Mouse (Mus musculus) midbrain, embryonic 11.5 days (tissue): Measurements from ENCODE around the gene Fastkd1. TPM values are rescaled to one million over a fixed set of nuclear protein-coding genes. Genes with fewer than 3 reads are reported as not detected.
"Not testable (repeated sequence)": the region's sequence is repeated elsewhere in the genome, so short reads cannot be mapped to it uniquely, and the experiment has no call there.

Experiments
- ATAC-seq: fragments of 200-750 bp; cut with Nextera tagmentation; 2 replicates; pipeline ENCODE4 v1.8.0; 2017; ENCODE audit warnings: moderate TSS enrichment, moderate library complexity; ENCODE audit not compliant: low FRiP score
- DNase-seq: peaks from one replicate; pipeline ENCODE4 v3.0.0; 2015; ENCODE audit warnings: low spot score; ENCODE audit errors: missing footprints
- H3K27ac ChIP-seq: fragments of 300-500 bp; sonication (generic); 2 replicates; pipeline ENCODE4 v1.5.1; 2014; ENCODE audit warnings: low read depth, low read length
- H3K27me3 ChIP-seq: fragments of 300-500 bp; sonication (generic); 2 replicates; pipeline ENCODE4 v1.6.1; 2014; ENCODE audit warnings: mild to moderate bottlenecking, low read length, moderate library complexity, mixed read lengths; ENCODE audit not compliant: control insufficient read depth, insufficient read depth
- H3K36me3 ChIP-seq: fragments of 300-500 bp; sonication (generic); 2 replicates; pipeline ENCODE4 v1.6.1; 2014; ENCODE audit warnings: mild to moderate bottlenecking, low read length, moderate library complexity, mixed read lengths; ENCODE audit not compliant: control insufficient read depth, insufficient read depth
- H3K4me1 ChIP-seq: fragments of 300-500 bp; sonication (generic); 2 replicates; pipeline ENCODE4 v1.6.1; 2014; ENCODE audit warnings: low read length; ENCODE audit not compliant: control insufficient read depth, insufficient read depth
- H3K4me2 ChIP-seq: fragments of 300-500 bp; sonication (generic); 2 replicates; pipeline ENCODE4 v1.6.1; 2014; ENCODE audit warnings: mild to moderate bottlenecking, moderate library complexity
- H3K4me3 ChIP-seq: fragments of 300-500 bp; sonication (generic); 2 replicates; pipeline ENCODE4 v1.5.1; 2014; ENCODE audit warnings: low read depth, low read length
- H3K9ac ChIP-seq: fragments of 300-500 bp; sonication (generic); 2 replicates; pipeline ENCODE4 v1.6.1; 2014; ENCODE audit warnings: low read length
- H3K9me3 ChIP-seq: fragments of 300-500 bp; sonication (generic); 2 replicates; pipeline ENCODE4 v1.6.1; 2016; ENCODE audit warnings: low read length; ENCODE audit not compliant: control insufficient read depth
- WGBS: fragments of 180-500 bp; shearing (Covaris S2); extraction: QIAGEN DNeasy Blood & Tissue Kit; methylation state at CpG from one replicate; pipeline ENCODE4 v1.1.7; 2014; 5-methylcytosine and 5-hydroxymethylcytosine counted together
- polyA plus RNA-seq: library from polyadenylated mRNA; unstranded; fragments of >200 nt; fragmentation: Nextera tagmentation; extraction: Ambion mirVana; gene quantifications from 2 replicates; pipeline ENCODE4 v1.2.1, GENCODE M21; 2014

Fastkd1 gene
- polyA plus RNA-seq, 1 experiment from 2014 or later = 21.0 TPM

GRCm38 (mm10) chr2:69659326-69659725 lies 54.0 kb downstream of the Fastkd1 start:
- H3K27ac ChIP-seq = no peak overlapping the region
- no peak for ATAC-seq
- 93% methylated on average over 4 of the region's 4 CpGs for WGBS
- no peak overlapping the region for H3K4me2 ChIP-seq
- no peaks in the 10 kb centered on the region for H3K9me3 ChIP-seq
- H3K9ac ChIP-seq = no peak overlapping the region
- H3K36me3 ChIP-seq = no peaks in the 10 kb centered on the region
- DNase-seq = no peak
- no peaks in the 10 kb centered on the region for H3K4me1 ChIP-seq
- no peak overlapping the region for H3K4me3 ChIP-seq
- no peaks in the 10 kb centered on the region for H3K27me3 ChIP-seq

DNA sequence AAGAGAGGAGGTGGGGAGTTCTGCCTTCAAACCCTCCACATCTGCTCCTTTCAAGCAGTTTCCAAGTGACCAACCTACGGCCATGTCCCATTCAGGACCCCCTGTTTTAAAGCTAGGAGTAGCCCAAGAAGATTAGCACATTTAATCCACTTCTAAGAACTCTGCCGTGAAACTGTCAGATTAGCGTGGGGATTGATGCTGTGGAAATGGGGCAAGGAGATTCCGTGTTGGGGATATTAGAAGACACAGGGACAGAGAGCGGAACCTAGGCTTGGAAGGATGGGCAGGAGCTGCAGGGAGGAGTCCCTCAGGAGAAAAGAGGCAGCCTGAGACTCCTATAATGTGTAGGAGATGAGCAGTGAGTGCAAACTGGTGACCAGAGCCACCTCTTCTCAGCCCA lies 63.6 kb downstream of the Fastkd1 start:
- 55% methylated on average over 5 of the region's 5 CpGs for WGBS
- no peak overlapping the region for H3K4me2 ChIP-seq
- H3K4me3 ChIP-seq = no peak overlapping the region
- 0 out of 2 replicates have a peak, but pooled peaks cover 4% of the 10 kb centered on the region for H3K4me1 ChIP-seq
- no peak for ATAC-seq
- no peak for DNase-seq
- no peaks in the 10 kb centered on the region for H3K27me3 ChIP-seq
- no peak overlapping the region for H3K27ac ChIP-seq
- H3K36me3 ChIP-seq = no peaks in the 10 kb centered on the region
- no peak overlapping the region for H3K9ac ChIP-seq
- no peaks in the 10 kb centered on the region for H3K9me3 ChIP-seq

DNA sequence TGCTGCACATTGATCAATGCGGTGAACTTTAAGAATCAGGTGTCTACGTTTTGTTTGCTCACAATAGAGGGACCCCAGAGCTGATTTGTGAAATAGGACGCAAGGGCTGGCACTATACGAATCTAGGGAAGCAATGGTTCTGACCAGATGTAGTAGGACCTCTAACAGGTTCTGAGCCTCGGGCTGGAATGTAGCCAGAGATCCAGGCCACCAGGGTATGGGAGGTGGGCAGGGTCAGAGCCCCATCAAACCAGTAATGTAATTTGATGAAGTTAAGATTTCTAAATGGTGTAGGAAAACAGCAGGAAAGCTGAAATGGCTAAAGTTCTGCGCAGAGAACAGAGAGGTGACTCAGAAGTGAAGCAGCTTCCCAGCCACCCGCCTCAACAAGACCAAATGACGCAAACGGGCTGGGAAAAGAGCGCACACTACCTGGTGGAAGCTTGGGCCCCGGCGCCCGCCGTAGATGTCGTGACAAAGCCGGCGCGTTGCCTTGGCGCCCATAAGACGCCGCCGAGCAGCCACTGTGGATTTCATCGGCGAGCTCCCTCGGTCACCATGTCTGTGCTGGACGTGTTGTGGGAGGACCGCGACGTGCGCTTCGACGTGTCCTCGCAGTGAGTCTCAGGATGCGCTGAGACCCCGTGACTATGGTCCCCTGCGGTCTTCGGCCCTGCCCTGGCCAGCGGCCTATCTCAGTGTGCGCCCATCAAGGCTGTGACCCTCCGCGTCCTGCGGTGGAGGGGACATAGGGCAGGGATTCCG lies 66.4 kb downstream of the Fastkd1 start, which contains the start of gene Bbs5:
Gene Bbs5, plus strand, starts transcription at position 446 of the 765 bp plus-strand sequence.
- Histone ChIP-seq H3K4me2 (peak within 1 kb of the TSS; percentile 44), H3K36me3 (no peaks in the 10 kb centered on the region), H3K27ac (no peak within 1 kb of the TSS), H3K9me3 (no peaks in the 10 kb centered on the region), H3K27me3 (no peaks in the 10 kb centered on the region), H3K4me1 (0 out of 2 replicates have a peak, but pooled peaks cover 4% of the 10 kb centered on the region), H3K9ac (peak within 1 kb of the TSS; percentile 71), H3K4me3 (peak within 1 kb of the TSS; percentile 80)
- DNase-seq = peak; percentile 98
- 4% methylated on average over 43 of the region's 43 CpGs for WGBS
- peak; percentile 95 for ATAC-seq

DNA sequence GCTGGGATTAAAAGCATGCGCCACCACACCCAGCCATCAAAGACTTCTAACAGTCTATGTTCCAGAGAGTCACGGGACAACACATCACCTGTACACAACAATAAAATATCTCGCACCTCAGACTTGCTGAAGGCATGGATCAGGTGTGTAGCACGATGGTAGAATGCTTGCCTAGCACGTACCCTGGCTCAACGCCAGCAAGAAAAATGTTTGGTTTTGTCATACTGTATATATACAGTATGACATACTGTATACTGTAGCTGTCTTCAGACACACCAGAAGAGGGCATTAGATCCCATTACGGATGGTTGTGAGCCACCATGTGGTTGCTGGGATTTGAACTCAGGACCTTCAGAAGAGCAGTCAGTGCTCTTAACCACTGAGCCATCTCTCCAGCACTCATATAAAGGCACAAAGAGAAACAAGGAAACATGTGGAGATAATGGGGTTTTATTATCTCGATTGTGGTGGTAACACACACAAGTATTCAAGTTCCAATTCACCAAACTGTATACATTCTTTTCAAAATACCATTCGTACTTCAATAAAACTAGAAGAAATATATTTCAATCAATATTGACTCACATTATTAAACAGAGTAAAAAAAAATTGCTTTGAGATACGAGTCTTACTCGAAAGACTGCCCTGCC lies 68.2 kb downstream of the Fastkd1 start:
- Histone ChIP-seq H3K27ac (no peak overlapping the region), H3K9me3 (no peaks in the 10 kb centered on the region), H3K36me3 (no peaks in the 10 kb centered on the region), H3K9ac (no peak overlapping the region), H3K27me3 (no peaks in the 10 kb centered on the region), H3K4me2 (no peak overlapping the region), H3K4me1 (0 out of 2 replicates have a peak, but pooled peaks cover 4% of the 10 kb centered on the region), H3K4me3 (no peak overlapping the region)
- ATAC-seq (no peak), DNase-seq (no peak)
- WGBS = 93% methylated on average over 11 of the region's 11 CpGs

DNA sequence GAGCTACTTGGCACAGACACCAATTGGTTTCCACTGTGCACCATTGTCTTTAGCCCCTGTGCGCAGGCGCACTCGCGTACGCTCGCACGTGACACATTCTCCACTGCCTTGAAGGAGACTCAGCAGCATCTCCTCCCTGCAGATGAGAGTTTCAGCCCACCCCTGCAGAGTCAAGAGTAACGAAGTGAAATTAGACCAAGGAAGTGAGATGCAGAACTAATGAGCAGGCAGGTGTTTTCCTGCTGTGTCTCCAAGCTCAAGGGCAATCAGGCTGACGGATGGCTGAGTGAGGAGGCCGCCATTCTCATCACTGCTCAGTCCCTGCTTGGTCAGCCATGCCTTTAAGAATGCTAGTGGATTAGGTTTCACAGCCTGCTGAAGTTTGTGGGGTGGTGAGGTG lies 73.2 kb downstream of the Fastkd1 start:
- no peak for ATAC-seq
- no peak overlapping the region for H3K27ac ChIP-seq
- no peak for DNase-seq

DNA sequence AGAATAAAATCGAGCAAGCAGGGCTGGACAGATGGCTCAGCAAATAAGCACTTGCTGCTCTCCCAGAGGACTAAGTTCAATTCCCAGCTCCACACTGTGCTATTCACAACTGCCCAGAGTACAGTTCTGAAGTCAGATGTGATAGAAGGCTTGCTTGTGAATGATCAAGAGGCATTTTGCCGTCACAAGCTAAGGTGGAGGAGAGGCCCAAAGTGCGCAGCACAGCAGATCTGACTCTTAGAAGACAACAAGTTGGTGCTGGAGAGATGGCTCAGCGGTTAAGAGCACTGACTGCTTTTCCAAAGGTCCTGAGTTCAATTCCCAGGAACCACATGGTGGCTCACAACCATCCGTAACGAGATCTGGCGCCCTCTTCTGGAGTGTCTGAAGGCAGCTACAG lies 75.3 kb downstream of the Fastkd1 start:
- not testable (repeated sequence) for ATAC-seq, H3K27me3 ChIP-seq, H3K9me3 ChIP-seq, H3K36me3 ChIP-seq, H3K4me3 ChIP-seq, H3K27ac ChIP-seq, DNase-seq, H3K4me1 ChIP-seq, H3K9ac ChIP-seq, H3K4me2 ChIP-seq
- WGBS = 70% methylated on average over 7 of the region's 7 CpGs

More for the DNA sequence above, 73.2 kb downstream of the Fastkd1 start:
- Histone ChIP-seq H3K9me3 (no peaks in the 10 kb centered on the region), H3K27me3 (no peaks in the 10 kb centered on the region), H3K9ac (no peak overlapping the region), H3K36me3 (no peaks in the 10 kb centered on the region), H3K4me3 (no peak overlapping the region), H3K4me1 (no peaks in the 10 kb centered on the region), H3K4me2 (no peak overlapping the region)
- 68% methylated on average over 10 of the region's 10 CpGs for WGBS

Other genes starting within 250 kb of the Fastkd1 start
- 5.0 and 5.6 TPM in 2 replicates for gene Lrp2, start 127.5 kb downstream of the Fastkd1 start, polyA plus RNA-seq
- 12.4 and 19.5 TPM in 2 replicates for gene Bbs5, start 66.3 kb downstream of the Fastkd1 start, polyA plus RNA-seq
- 0.12 and 0.40 TPM in 2 replicates for gene Klhl41, start 43.4 kb downstream of the Fastkd1 start, polyA plus RNA-seq
- 128 and 155 TPM in 2 replicates for gene Ppig, start 9.0 kb upstream of the Fastkd1 start, polyA plus RNA-seq
- 3.8 and 3.9 TPM in 2 replicates for gene Ccdc173, start 76.1 kb upstream of the Fastkd1 start, polyA plus RNA-seq
- 44.3 and 49.9 TPM in 2 replicates for gene Phospho2, start 76.1 kb upstream of the Fastkd1 start, polyA plus RNA-seq
- gene Klhl23, start 108.4 kb upstream of the Fastkd1 start, polyA plus RNA-seq = 35.0 and 38.2 TPM in 2 replicates
- gene Ssb, start 148.0 kb upstream of the Fastkd1 start, polyA plus RNA-seq = 440 and 468 TPM in 2 replicates
- gene Mettl5, start 172.1 kb upstream of the Fastkd1 start, polyA plus RNA-seq = 37.6 and 41.4 TPM in 2 replicates
- gene Ubr3, start 183.7 kb upstream of the Fastkd1 start, polyA plus RNA-seq = 17.1 and 18.9 TPM in 2 replicates